In the genomic region with DNA sequence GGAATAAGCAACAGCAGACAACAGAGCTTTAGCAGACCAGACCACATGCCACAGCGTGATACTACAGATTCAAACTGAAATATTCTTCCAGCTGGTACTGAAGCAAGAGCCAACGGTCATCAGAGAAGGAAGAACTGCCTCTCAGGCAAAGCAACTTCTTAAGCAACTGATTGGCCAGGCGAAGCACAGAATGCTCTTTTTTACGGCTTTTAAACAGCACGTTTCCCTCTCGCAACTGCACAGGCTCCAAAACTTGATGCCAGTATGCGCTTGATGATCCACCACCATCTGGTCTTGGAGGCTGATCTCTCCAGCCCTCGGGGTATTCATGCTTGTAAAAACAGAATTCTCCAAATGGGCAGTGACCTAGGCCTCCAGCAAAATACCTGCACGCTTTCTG, we compare ENCODE assay signal across 9 mouse cellular contexts. TPM values are rescaled to one million over a fixed set of nuclear protein-coding genes. Genes with fewer than 3 reads are reported as not detected.
DNase-seq lines count a peak whose midpoint lies in the region; ATAC-seq and TF ChIP-seq lines count a peak whose summit lies in the region.
"Had no signal": no experiment of that assay in that cellular context is flagged by ENCODE, and none has a peak within 500 bp of the region (broad histone marks: within the 10 kb centered on the region; RNA-seq: fewer than 3 reads in every experiment).

No protein-coding gene starts in this region.

- no peak for DNase-seq in intestine, embryonic 14.5 days (ENCODE audit: low spot score)
- DNase-seq in embryonic facial prominence, embryonic 10.5 days (ENCODE audit: low spot score) = no peak
- DNase-seq in adrenal gland, adult 18-20 months (ENCODE audit: low spot score in 2 of 2) = no peak
- DNase-seq in natural killer cell, adult 2 months (ENCODE audit: low spot score in 2 of 2) = no peak
- DNase-seq in adrenal gland, postnatal 14 days = no peak
- DNase-seq: kidney, postnatal 10 days had no signal

- no peaks in the 10 kb centered on the region; the same call in 1 of the 2 replicates for H3K27me3 ChIP-seq in intestine, embryonic 14.5 days (replicated peaks; ENCODE audit: control insufficient read depth, insufficient read depth, low read length)
- no peaks in the 10 kb centered on the region for H3K27me3 ChIP-seq in intestine, postnatal 0 days (replicated peaks; ENCODE audit: control insufficient read depth, insufficient read depth, low read length)
- 0 out of 2 replicates have a peak, but pooled peaks cover 4% of the 10 kb centered on the region for H3K27me3 ChIP-seq in embryonic facial prominence, embryonic 10.5 days (replicated peaks; ENCODE audit: low read depth, poor library complexity, severe bottlenecking)
- no peaks in the 10 kb centered on the region for H3K27me3 ChIP-seq in hindbrain, embryonic 12.5 days
- no peaks in the 10 kb centered on the region for H3K27me3 ChIP-seq in midbrain, embryonic 16.5 days (ENCODE audit: control insufficient read depth, insufficient read depth, low read depth, low read length)

- peak overlapping the region; percentile 56 for H3K4me2 ChIP-seq in intestine, embryonic 14.5 days (ENCODE audit: low read length)
- H3K4me2 ChIP-seq in intestine, postnatal 0 days (replicated peaks; ENCODE audit: low read depth) = no peak overlapping the region
- peak overlapping the region; percentile 66 for H3K4me2 ChIP-seq in hindbrain, embryonic 12.5 days (replicated peaks)
- H3K4me2 ChIP-seq in midbrain, embryonic 16.5 days (ENCODE audit: low read length) = peak overlapping the region; percentile 69

- H3K4me3 ChIP-seq in intestine, embryonic 14.5 days (ENCODE audit: low read depth, low read length) = no peak overlapping the region; the same call in 1 of the 2 replicates
- no peak overlapping the region for H3K4me3 ChIP-seq in intestine, postnatal 0 days (ENCODE audit: low read depth, low read length)
- H3K4me3 ChIP-seq in embryonic facial prominence, embryonic 10.5 days = peak overlapping the region; percentile 79
- peak overlapping the region; percentile 72 for H3K4me3 ChIP-seq in hindbrain, embryonic 12.5 days
- peak overlapping the region; percentile 56 for H3K4me3 ChIP-seq in midbrain, embryonic 16.5 days (ENCODE audit: low read depth, low read length)

- no peak for ATAC-seq in intestine, embryonic 14.5 days (replicated peaks; ENCODE audit: low FRiP score, low TSS enrichment, low read depth)
- ATAC-seq in intestine, postnatal 0 days = no peak
- no peak for ATAC-seq in hindbrain, embryonic 12.5 days (ENCODE audit: low FRiP score)
- no peak for ATAC-seq in midbrain, embryonic 16.5 days

- H3K36me3 ChIP-seq in intestine, embryonic 14.5 days (ENCODE audit: control insufficient read depth, insufficient read depth, low read length) = no peaks in the 10 kb centered on the region
- no peaks in the 10 kb centered on the region for H3K36me3 ChIP-seq in intestine, postnatal 0 days (ENCODE audit: control insufficient read depth, insufficient read depth)
- no peaks in the 10 kb centered on the region for H3K36me3 ChIP-seq in embryonic facial prominence, embryonic 10.5 days (replicated peaks)
- H3K36me3 ChIP-seq in hindbrain, embryonic 12.5 days = no peaks in the 10 kb centered on the region
- no peaks in the 10 kb centered on the region for H3K36me3 ChIP-seq in midbrain, embryonic 16.5 days (ENCODE audit: control insufficient read depth, insufficient read depth, low read length)

- 0 out of 2 replicates have a peak, but pooled peaks cover 7% of the 10 kb centered on the region for H3K4me1 ChIP-seq in intestine, embryonic 14.5 days (replicated peaks; ENCODE audit: control insufficient read depth, insufficient read depth, low read length)
- H3K4me1 ChIP-seq in intestine, postnatal 0 days (replicated peaks; ENCODE audit: control insufficient read depth, insufficient read depth, low read length) = no peaks in the 10 kb centered on the region
- H3K4me1 ChIP-seq in embryonic facial prominence, embryonic 10.5 days = peaks cover 8% of the 10 kb centered on the region
- H3K4me1 ChIP-seq in hindbrain, embryonic 12.5 days = no peaks in the 10 kb centered on the region
- peaks cover 4% of the 10 kb centered on the region for H3K4me1 ChIP-seq in midbrain, embryonic 16.5 days (ENCODE audit: control insufficient read depth, insufficient read depth, low read length)

- H3K27ac ChIP-seq in intestine, embryonic 14.5 days (ENCODE audit: low read depth) = no peak overlapping the region
- H3K27ac ChIP-seq in intestine, postnatal 0 days (ENCODE audit: low read depth, low read length) = no peak overlapping the region
- H3K27ac ChIP-seq in embryonic facial prominence, embryonic 10.5 days (replicated peaks) = peak overlapping the region; percentile 92
- H3K27ac ChIP-seq in hindbrain, embryonic 12.5 days = peak overlapping the region; percentile 93
- no peak overlapping the region for H3K27ac ChIP-seq in midbrain, embryonic 16.5 days (ENCODE audit: low read length)

- 0 out of 2 replicates have a peak, but pooled peaks cover 10% of the 10 kb centered on the region for H3K9me3 ChIP-seq in intestine, embryonic 14.5 days (ENCODE audit: control insufficient read depth, low read length)
- no peaks in the 10 kb centered on the region for H3K9me3 ChIP-seq in intestine, postnatal 0 days (ENCODE audit: control insufficient read depth)
- H3K9me3 ChIP-seq in embryonic facial prominence, embryonic 10.5 days = peaks cover 21% of the 10 kb centered on the region
- H3K9me3 ChIP-seq in hindbrain, embryonic 12.5 days (replicated peaks) = peaks cover 10% of the 10 kb centered on the region
- no peaks in the 10 kb centered on the region; the same call in 1 of the 2 replicates for H3K9me3 ChIP-seq in midbrain, embryonic 16.5 days (replicated peaks; ENCODE audit: control insufficient read depth, low read length, poor library complexity, severe bottlenecking)

- 81% methylated on average over 9 of the region's 9 CpGs for WGBS in intestine, embryonic 14.5 days
- WGBS in intestine, postnatal 0 days = 84% methylated on average over 9 of the region's 9 CpGs
- WGBS in embryonic facial prominence, embryonic 10.5 days = 74% methylated on average over 9 of the region's 9 CpGs
- WGBS in hindbrain, embryonic 12.5 days = 59% methylated on average over 9 of the region's 9 CpGs
- 43% methylated on average over 9 of the region's 9 CpGs for WGBS in midbrain, embryonic 16.5 days

- no peak for TF ChIP-seq CTCF in intestine, postnatal 0 days (IDR thresholded peaks at IDR 0.05; ENCODE audit: low read depth)

- H3K9ac ChIP-seq in intestine, embryonic 14.5 days (ENCODE audit: low read length) = no peak overlapping the region
- H3K9ac ChIP-seq in intestine, postnatal 0 days (ENCODE audit: low read depth, low read length) = no peak overlapping the region
- peak overlapping the region; percentile 89 for H3K9ac ChIP-seq in hindbrain, embryonic 12.5 days
- peak overlapping the region; percentile 69 for H3K9ac ChIP-seq in midbrain, embryonic 16.5 days (ENCODE audit: low read depth, low read length)

RNA-seq across cellular contexts. Expression of a gene that starts 1.6 kb away (rescaled TPM):
- polyA plus RNA-seq in intestine, embryonic 14.5 days (2014; fragmentation: Nextera tagmentation; extraction: Ambion mirVana) = 5.3 and 6.6 TPM in 2 replicates
- polyA plus RNA-seq in intestine, postnatal 0 days (2015; fragmentation: Nextera tagmentation; extraction: Ambion mirVana) = 1.6 TPM in 2 replicates
- polyA plus RNA-seq in embryonic facial prominence, embryonic 10.5 days (2016; fragmentation: Nextera tagmentation; extraction: Ambion mirVana) = 9.3 and 9.6 TPM in 2 replicates
- 19.1 and 21.0 TPM in 2 replicates for polyA plus RNA-seq in hindbrain, embryonic 12.5 days (2016; fragmentation: Nextera tagmentation; extraction: Ambion mirVana)
- polyA plus RNA-seq in midbrain, embryonic 16.5 days (2015; fragmentation: Nextera tagmentation; extraction: Ambion mirVana) = 28.6 and 30.0 TPM in 2 replicates
- total RNA-seq in adrenal gland, adult 18-20 months (2021) = 1 to 10 TPM; 1.2 to 1.3 TPM
- total RNA-seq in adrenal gland, postnatal 14 days (2021) = 0.78 and 1.4 TPM in 2 replicates

RNA-seq across cellular contexts. Expression of a gene that starts 41.5 kb away (rescaled TPM):
- polyA plus RNA-seq in intestine, embryonic 14.5 days (2014; fragmentation: Nextera tagmentation; extraction: Ambion mirVana) = 0.83 and 1.1 TPM in 2 replicates
- 0.08 and 0.14 TPM in 2 replicates for polyA plus RNA-seq in intestine, postnatal 0 days (2015; fragmentation: Nextera tagmentation; extraction: Ambion mirVana)
- polyA plus RNA-seq in embryonic facial prominence, embryonic 10.5 days (2016; fragmentation: Nextera tagmentation; extraction: Ambion mirVana) = 18.7 and 21.0 TPM in 2 replicates
- 17.5 and 18.0 TPM in 2 replicates for polyA plus RNA-seq in hindbrain, embryonic 12.5 days (2016; fragmentation: Nextera tagmentation; extraction: Ambion mirVana)
- polyA plus RNA-seq in midbrain, embryonic 16.5 days (2015; fragmentation: Nextera tagmentation; extraction: Ambion mirVana) = 22.4 and 26.1 TPM in 2 replicates
- 1 to 10 TPM in 1 of 2 experiments, under 1 TPM in 1; 0.80 to 1.2 TPM for total RNA-seq in adrenal gland, adult 18-20 months (2021)
- total RNA-seq in adrenal gland, postnatal 14 days (2021) = 2.0 and 3.1 TPM in 2 replicates

RNA-seq across cellular contexts. Expression of a gene that starts 46.0 kb away (rescaled TPM):
- polyA plus RNA-seq in intestine, embryonic 14.5 days (2014; fragmentation: Nextera tagmentation; extraction: Ambion mirVana) = 26.4 and 31.1 TPM in 2 replicates
- 5.2 and 5.5 TPM in 2 replicates for polyA plus RNA-seq in intestine, postnatal 0 days (2015; fragmentation: Nextera tagmentation; extraction: Ambion mirVana)
- polyA plus RNA-seq in embryonic facial prominence, embryonic 10.5 days (2016; fragmentation: Nextera tagmentation; extraction: Ambion mirVana) = 76.8 and 82.8 TPM in 2 replicates
- 47.3 and 48.5 TPM in 2 replicates for polyA plus RNA-seq in hindbrain, embryonic 12.5 days (2016; fragmentation: Nextera tagmentation; extraction: Ambion mirVana)
- 7.8 and 10.0 TPM in 2 replicates for polyA plus RNA-seq in midbrain, embryonic 16.5 days (2015; fragmentation: Nextera tagmentation; extraction: Ambion mirVana)
- 1 to 10 TPM in 1 of 2 experiments, under 1 TPM in 1; 0.64 to 1.1 TPM for total RNA-seq in adrenal gland, adult 18-20 months (2021)
- total RNA-seq in adrenal gland, postnatal 14 days (2021) = 3.9 and 4.3 TPM in 2 replicates

Comparison
In these comparisons a context has a peak if more than half of its experiments do, and no peak if none do; other contexts are left out.
1. H3K27ac ChIP-seq: peak in embryonic facial prominence, embryonic 10.5 days (single experiment) and hindbrain, embryonic 12.5 days (single experiment); none in intestine, embryonic 14.5 days (single experiment), intestine, postnatal 0 days (single experiment) and midbrain, embryonic 16.5 days (single experiment).
2. H3K4me3 ChIP-seq: peak in embryonic facial prominence, embryonic 10.5 days (single experiment), hindbrain, embryonic 12.5 days (single experiment) and midbrain, embryonic 16.5 days (single experiment); none in intestine, embryonic 14.5 days (single experiment) and intestine, postnatal 0 days (single experiment).
3. H3K9ac ChIP-seq: peak in hindbrain, embryonic 12.5 days (single experiment) and midbrain, embryonic 16.5 days (single experiment); none in intestine, embryonic 14.5 days (single experiment) and intestine, postnatal 0 days (single experiment).